Mouse (Mus musculus): ENCODE measurements around the gene Map7. TPM values are rescaled to one million over a fixed set of nuclear protein-coding genes. Genes with fewer than 3 reads are reported as not detected.

Gene Map7
- polyA plus RNA-seq, 1 experiment from 2014 or later, result 4.8 TPM

- WGBS, result 71% methylated on average over 4 of the region's 4 CpGs
- Histone ChIP-seq H3K36me3 (replicated peaks; ENCODE audit: control insufficient read depth, insufficient read depth, low read depth, low read length) (no peaks in the 10 kb centered on the region), H3K9me3 (replicated peaks; ENCODE audit: control insufficient read depth, low read length) (no peaks in the 10 kb centered on the region)
These were observed 66.1 kb downstream of the Map7 start for GRCm38 (mm10) chr10:20214418-20214817.

DNA sequence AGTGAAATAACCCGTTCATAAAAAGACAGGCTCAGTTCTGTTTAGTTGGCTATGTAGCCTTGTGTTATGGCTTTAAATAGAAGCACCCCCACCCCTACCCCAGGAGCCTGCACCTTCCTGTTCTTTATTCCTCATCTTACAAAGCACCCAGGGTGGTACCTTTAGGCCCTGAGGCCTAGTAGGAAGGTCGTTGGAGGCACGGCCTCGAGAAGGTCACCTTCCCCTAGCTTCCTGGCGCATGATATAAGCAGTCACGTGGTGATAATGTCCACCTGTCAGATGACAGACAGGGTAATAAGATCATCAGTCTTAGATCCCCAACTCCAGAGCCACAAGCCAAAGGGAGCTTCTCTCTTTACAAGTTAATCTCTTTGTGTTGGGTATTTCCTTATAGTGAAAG is 68.7 kb downstream of the Map7 start:
- 72% methylated on average over 6 of the region's 6 CpGs for WGBS
- no peak overlapping the region for H3K9ac ChIP-seq (replicated peaks; ENCODE audit: low read length)
- H3K4me1 ChIP-seq (ENCODE audit: control insufficient read depth, insufficient read depth, low read length), result no peaks in the 10 kb centered on the region
- H3K4me2 ChIP-seq (ENCODE audit: low read depth, low read length), result no peak overlapping the region
- no peaks in the 10 kb centered on the region for H3K27me3 ChIP-seq (ENCODE audit: control insufficient read depth, insufficient read depth, low read length)
- no peaks in the 10 kb centered on the region for H3K36me3 ChIP-seq (replicated peaks; ENCODE audit: control insufficient read depth, insufficient read depth, low read depth, low read length)
- ATAC-seq (replicated peaks; ENCODE audit: insufficient number of reproducible peaks, low FRiP score, low TSS enrichment, low read depth) (no peak), DNase-seq (ENCODE audit: low spot score) (no peak)
- no peak overlapping the region for H3K27ac ChIP-seq (replicated peaks; ENCODE audit: low read depth, low read length)
- no peak overlapping the region for H3K4me3 ChIP-seq (ENCODE audit: low read depth, low read length)
- no peaks in the 10 kb centered on the region for H3K9me3 ChIP-seq (replicated peaks; ENCODE audit: control insufficient read depth, low read length)

More at GRCm38 (mm10) chr10:20214418-20214817, 66.1 kb downstream of the Map7 start:
- DNase-seq (ENCODE audit: low spot score) (no peak), ATAC-seq (replicated peaks; ENCODE audit: insufficient number of reproducible peaks, low FRiP score, low TSS enrichment, low read depth) (no peak)
- no peak overlapping the region for H3K27ac ChIP-seq (replicated peaks; ENCODE audit: low read depth, low read length)
- H3K27me3 ChIP-seq (ENCODE audit: control insufficient read depth, insufficient read depth, low read length), result no peaks in the 10 kb centered on the region
- H3K4me2 ChIP-seq (ENCODE audit: low read depth, low read length), result no peak overlapping the region
- H3K4me3 ChIP-seq (ENCODE audit: low read depth, low read length), result no peak overlapping the region
- H3K9ac ChIP-seq (replicated peaks; ENCODE audit: low read length), result no peak overlapping the region
- no peaks in the 10 kb centered on the region for H3K4me1 ChIP-seq (ENCODE audit: control insufficient read depth, insufficient read depth, low read length)

GRCm38 (mm10) chr10:20218866-20219265 is 70.6 kb downstream of the Map7 start:
- Histone ChIP-seq H3K9ac (replicated peaks; ENCODE audit: low read length) (no peak overlapping the region), H3K36me3 (replicated peaks; ENCODE audit: control insufficient read depth, insufficient read depth, low read depth, low read length) (no peaks in the 10 kb centered on the region), H3K4me3 (ENCODE audit: low read depth, low read length) (no peak overlapping the region), H3K4me2 (ENCODE audit: low read depth, low read length) (no peak overlapping the region), H3K4me1 (ENCODE audit: control insufficient read depth, insufficient read depth, low read length) (no peaks in the 10 kb centered on the region), H3K27ac (replicated peaks; ENCODE audit: low read depth, low read length) (no peak overlapping the region), H3K9me3 (replicated peaks; ENCODE audit: control insufficient read depth, low read length) (no peaks in the 10 kb centered on the region), H3K27me3 (ENCODE audit: control insufficient read depth, insufficient read depth, low read length) (no peaks in the 10 kb centered on the region)
- WGBS, result 73% methylated on average over 4 of the region's 4 CpGs
- DNase-seq (ENCODE audit: low spot score) (no peak), ATAC-seq (replicated peaks; ENCODE audit: insufficient number of reproducible peaks, low FRiP score, low TSS enrichment, low read depth) (no peak)

- no peak overlapping the region for H3K4me2 ChIP-seq (ENCODE audit: low read depth, low read length)
- WGBS, result 81% methylated on average over 8 of the region's 8 CpGs
- DNase-seq (ENCODE audit: low spot score), result no peak
- no peak overlapping the region for H3K27ac ChIP-seq (replicated peaks; ENCODE audit: low read depth, low read length)
- H3K27me3 ChIP-seq (ENCODE audit: control insufficient read depth, insufficient read depth, low read length), result no peaks in the 10 kb centered on the region
- H3K36me3 ChIP-seq (replicated peaks; ENCODE audit: control insufficient read depth, insufficient read depth, low read depth, low read length), result no peaks in the 10 kb centered on the region
- H3K4me3 ChIP-seq (ENCODE audit: low read depth, low read length), result no peak overlapping the region
- no peak for ATAC-seq (replicated peaks; ENCODE audit: insufficient number of reproducible peaks, low FRiP score, low TSS enrichment, low read depth)
- H3K4me1 ChIP-seq (ENCODE audit: control insufficient read depth, insufficient read depth, low read length), result no peaks in the 10 kb centered on the region
- H3K9ac ChIP-seq (replicated peaks; ENCODE audit: low read length), result no peak overlapping the region
- H3K9me3 ChIP-seq (replicated peaks; ENCODE audit: control insufficient read depth, low read length), result no peaks in the 10 kb centered on the region
These were observed 71.3 kb downstream of the Map7 start for GRCm38 (mm10) chr10:20219538-20219937.

GRCm38 (mm10) chr10:20220443-20221071 is 72.3 kb downstream of the Map7 start:
- H3K4me3 ChIP-seq (ENCODE audit: low read depth, low read length), result no peak overlapping the region
- H3K9ac ChIP-seq (replicated peaks; ENCODE audit: low read length), result no peak overlapping the region
- H3K27me3 ChIP-seq (ENCODE audit: control insufficient read depth, insufficient read depth, low read length), result no peaks in the 10 kb centered on the region
- no peaks in the 10 kb centered on the region for H3K36me3 ChIP-seq (replicated peaks; ENCODE audit: control insufficient read depth, insufficient read depth, low read depth, low read length)
- DNase-seq (ENCODE audit: low spot score) (no peak), ATAC-seq (replicated peaks; ENCODE audit: insufficient number of reproducible peaks, low FRiP score, low TSS enrichment, low read depth) (no peak)
- no peak overlapping the region for H3K4me2 ChIP-seq (ENCODE audit: low read depth, low read length)
- H3K9me3 ChIP-seq (replicated peaks; ENCODE audit: control insufficient read depth, low read length), result no peaks in the 10 kb centered on the region
- no peak overlapping the region for H3K27ac ChIP-seq (replicated peaks; ENCODE audit: low read depth, low read length)
- H3K4me1 ChIP-seq (ENCODE audit: control insufficient read depth, insufficient read depth, low read length), result no peaks in the 10 kb centered on the region
- 76% methylated on average over 10 of the region's 10 CpGs for WGBS

- H3K4me2 ChIP-seq (ENCODE audit: low read depth, low read length), result no peak overlapping the region
- no peaks in the 10 kb centered on the region for H3K36me3 ChIP-seq (replicated peaks; ENCODE audit: control insufficient read depth, insufficient read depth, low read depth, low read length)
- no peak overlapping the region for H3K9ac ChIP-seq (replicated peaks; ENCODE audit: low read length)
- no peaks in the 10 kb centered on the region for H3K9me3 ChIP-seq (replicated peaks; ENCODE audit: control insufficient read depth, low read length)
- ATAC-seq (replicated peaks; ENCODE audit: insufficient number of reproducible peaks, low FRiP score, low TSS enrichment, low read depth) (no peak), DNase-seq (ENCODE audit: low spot score) (no peak)
- no peaks in the 10 kb centered on the region for H3K27me3 ChIP-seq (ENCODE audit: control insufficient read depth, insufficient read depth, low read length)
- 86% methylated on average over 4 of the region's 4 CpGs for WGBS
- H3K4me1 ChIP-seq (ENCODE audit: control insufficient read depth, insufficient read depth, low read length), result no peaks in the 10 kb centered on the region
- no peak overlapping the region for H3K4me3 ChIP-seq (ENCODE audit: low read depth, low read length)
- H3K27ac ChIP-seq (replicated peaks; ENCODE audit: low read depth, low read length), result no peak overlapping the region
These were observed 73.7 kb downstream of the Map7 start for GRCm38 (mm10) chr10:20222011-20222410.

- DNase-seq (ENCODE audit: low spot score) (no peak), ATAC-seq (replicated peaks; ENCODE audit: insufficient number of reproducible peaks, low FRiP score, low TSS enrichment, low read depth) (no peak)
- Histone ChIP-seq H3K4me1 (ENCODE audit: control insufficient read depth, insufficient read depth, low read length) (no peaks in the 10 kb centered on the region), H3K27ac (replicated peaks; ENCODE audit: low read depth, low read length) (no peak overlapping the region), H3K4me3 (ENCODE audit: low read depth, low read length) (no peak overlapping the region), H3K9me3 (replicated peaks; ENCODE audit: control insufficient read depth, low read length) (no peaks in the 10 kb centered on the region), H3K27me3 (ENCODE audit: control insufficient read depth, insufficient read depth, low read length) (no peaks in the 10 kb centered on the region), H3K4me2 (ENCODE audit: low read depth, low read length) (no peak overlapping the region), H3K9ac (replicated peaks; ENCODE audit: low read length) (no peak overlapping the region), H3K36me3 (replicated peaks; ENCODE audit: control insufficient read depth, insufficient read depth, low read depth, low read length) (no peaks in the 10 kb centered on the region)
- 65% methylated on average over 4 of the region's 4 CpGs for WGBS
These were observed 78.5 kb downstream of the Map7 start for GRCm38 (mm10) chr10:20226728-20227127.

DNA sequence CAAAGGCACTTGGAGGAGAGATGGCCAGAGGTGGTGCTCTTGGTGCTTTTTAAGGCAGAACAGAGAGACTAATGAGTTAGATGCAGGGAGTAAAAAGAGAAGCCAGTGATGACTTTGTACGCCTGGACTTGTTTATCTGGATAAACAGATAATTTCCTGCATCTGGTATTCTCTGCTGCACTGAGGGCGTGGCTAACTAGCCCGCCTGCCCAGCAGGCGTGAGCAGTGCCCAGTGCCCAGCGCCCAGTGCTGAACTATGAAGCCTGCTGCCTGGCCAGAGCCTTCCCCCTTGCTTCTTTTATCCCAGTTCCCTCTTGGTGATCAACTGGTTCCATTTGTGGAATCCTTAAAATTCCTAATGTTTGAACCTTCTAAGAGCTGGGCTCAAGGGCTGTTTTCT is 81.8 kb downstream of the Map7 start:
- H3K9ac ChIP-seq (replicated peaks; ENCODE audit: low read length), result no peak overlapping the region
- no peak overlapping the region for H3K4me2 ChIP-seq (ENCODE audit: low read depth, low read length)
- 86% methylated on average over 5 of the region's 5 CpGs for WGBS
- H3K4me3 ChIP-seq (ENCODE audit: low read depth, low read length), result no peak overlapping the region
- no peaks in the 10 kb centered on the region for H3K27me3 ChIP-seq (ENCODE audit: control insufficient read depth, insufficient read depth, low read length)
- ATAC-seq (replicated peaks; ENCODE audit: insufficient number of reproducible peaks, low FRiP score, low TSS enrichment, low read depth) (no peak), DNase-seq (ENCODE audit: low spot score) (no peak)
- H3K9me3 ChIP-seq (replicated peaks; ENCODE audit: control insufficient read depth, low read length), result no peaks in the 10 kb centered on the region
- no peak overlapping the region for H3K27ac ChIP-seq (replicated peaks; ENCODE audit: low read depth, low read length)
- H3K4me1 ChIP-seq (ENCODE audit: control insufficient read depth, insufficient read depth, low read length), result no peaks in the 10 kb centered on the region
- no peaks in the 10 kb centered on the region for H3K36me3 ChIP-seq (replicated peaks; ENCODE audit: control insufficient read depth, insufficient read depth, low read depth, low read length)
